ENCODE assay signal across 27 mouse cellular contexts in the genomic region with DNA sequence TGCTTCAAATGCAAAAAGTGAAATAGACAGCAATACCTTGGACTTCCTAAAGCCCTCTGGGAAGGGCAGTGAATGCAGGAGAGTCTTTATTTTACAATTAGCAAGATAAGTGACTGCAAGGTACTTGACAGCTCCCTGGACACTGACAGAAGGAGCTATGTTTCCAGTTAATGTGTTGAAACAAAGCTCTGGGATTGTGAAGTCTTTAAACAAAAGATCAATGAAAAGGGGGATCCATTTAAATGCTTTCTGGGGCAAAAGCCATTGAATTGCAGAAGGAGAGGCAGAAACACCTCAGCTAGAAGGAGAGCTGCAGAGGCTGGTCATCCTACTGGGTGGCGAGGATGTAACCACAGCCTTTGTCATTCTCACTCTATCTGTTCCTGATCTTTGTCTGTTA.
"Had no signal": no experiment of that assay in that cellular context is flagged by ENCODE, and none has a peak within 500 bp of the region (broad histone marks: within the 10 kb centered on the region; RNA-seq: fewer than 3 reads in every experiment).

No protein-coding gene starts in this region.

- H3K27me3 ChIP-seq: heart, embryonic 12.5 days; hindbrain, embryonic 12.5 days; intestine, embryonic 15.5 days; kidney, embryonic 15.5 days; limb, embryonic 13.5 days; limb, embryonic 15.5 days; liver, embryonic 12.5 days had no signal

- H3K36me3 ChIP-seq: heart, embryonic 10.5 days; heart, embryonic 12.5 days; hindbrain, embryonic 10.5 days; hindbrain, embryonic 12.5 days; intestine, embryonic 15.5 days; kidney, embryonic 15.5 days; limb, embryonic 13.5 days; limb, embryonic 15.5 days; liver, embryonic 12.5 days had no signal

- ATAC-seq: hindbrain, embryonic 16.5 days; inflammation-experienced regulatory T-cells, adult 6 months; intestine, embryonic 15.5 days; liver, embryonic 12.5 days had no signal

- H3K4me1 ChIP-seq: heart, embryonic 10.5 days; heart, embryonic 12.5 days; hindbrain, embryonic 10.5 days; hindbrain, embryonic 12.5 days; intestine, embryonic 15.5 days; kidney, embryonic 15.5 days; limb, embryonic 13.5 days; limb, embryonic 15.5 days; liver, embryonic 12.5 days had no signal

- H3K4me2 ChIP-seq: heart, embryonic 12.5 days; hindbrain, embryonic 12.5 days; hindbrain, embryonic 14.5 days; intestine, embryonic 15.5 days; kidney, embryonic 15.5 days; limb, embryonic 13.5 days; limb, embryonic 15.5 days; liver, embryonic 12.5 days had no signal

- H3K9ac ChIP-seq: heart, embryonic 12.5 days; hindbrain, embryonic 12.5 days; hindbrain, embryonic 14.5 days; intestine, embryonic 15.5 days; kidney, embryonic 15.5 days; limb, embryonic 13.5 days; limb, embryonic 15.5 days; liver, embryonic 12.5 days; liver, embryonic 14.5 days had no signal

- H3K27ac ChIP-seq: gastrocnemius, adult 2 months; heart, embryonic 10.5 days; hindbrain, embryonic 10.5 days; hindbrain, embryonic 12.5 days; hindbrain, embryonic 14.5 days; intestine, embryonic 15.5 days; kidney, embryonic 15.5 days; kidney, postnatal 0 days; layer of hippocampus, adult 2 months; left cerebral cortex, adult 2 months; limb, embryonic 13.5 days; limb, embryonic 15.5 days; liver, embryonic 12.5 days; liver, embryonic 14.5 days had no signal

- H3K4me3 ChIP-seq: gastrocnemius, adult 2 months; heart, embryonic 10.5 days; heart, embryonic 12.5 days; hindbrain, embryonic 10.5 days; hindbrain, embryonic 12.5 days; intestine, embryonic 15.5 days; kidney, embryonic 15.5 days; layer of hippocampus, adult 2 months; left cerebral cortex, adult 2 months; limb, embryonic 13.5 days; limb, embryonic 15.5 days; liver, embryonic 12.5 days had no signal

- DNase-seq: gastrocnemius, adult 2 months; gastrocnemius, postnatal 10 days; gastrocnemius, postnatal 25 days; heart, adult 18-20 months; heart, postnatal 10 days; heart, postnatal 4 days; kidney, adult 11 months; kidney, adult 2 months; kidney, adult 9 months; kidney, postnatal 14 days; kidney, postnatal 36 days had no signal

- H3K9me3 ChIP-seq: heart, embryonic 10.5 days; heart, embryonic 12.5 days; hindbrain, embryonic 10.5 days; hindbrain, embryonic 12.5 days; intestine, embryonic 15.5 days; kidney, embryonic 15.5 days; limb, embryonic 13.5 days; limb, embryonic 15.5 days; liver, embryonic 12.5 days had no signal
